Mouse (Mus musculus): ENCODE results near the gene Masp2. TPM values are rescaled to one million over a fixed set of nuclear protein-coding genes. Genes with fewer than 3 reads are reported as not detected.
A peak's percentile ranks its signal among the peaks of the same experiment; 100 is the strongest.

Masp2 gene
- polyA plus RNA-seq, 1 experiment from 2014 or later: 0.47 TPM

- Histone ChIP-seq H3K36me3 (peaks cover 7% of the 10 kb centered on the region), H3K9ac (no peak overlapping the region), H3K4me2 (no peak overlapping the region), H3K9me3 (no peaks in the 10 kb centered on the region), H3K4me3 (no peak overlapping the region), H3K27ac (no peak overlapping the region), H3K4me1 (replicated peaks) (peaks cover 18% of the 10 kb centered on the region), H3K27me3 (no peaks in the 10 kb centered on the region)
- WGBS: 75% methylated on average over 9 of the region's 9 CpGs
- no peak for ATAC-seq (ENCODE audit: low FRiP score)
These were observed 13.6 kb upstream of the Masp2 start for GRCm38 (mm10) chr4:148588793-148589192.

- Histone ChIP-seq H3K27me3 (no peaks in the 10 kb centered on the region), H3K4me3 (no peak overlapping the region), H3K4me1 (replicated peaks) (peaks cover 18% of the 10 kb centered on the region), H3K27ac (no peak overlapping the region), H3K4me2 (no peak overlapping the region), H3K9ac (no peak overlapping the region), H3K36me3 (peaks cover 15% of the 10 kb centered on the region), H3K9me3 (no peaks in the 10 kb centered on the region)
- no peak for ATAC-seq (ENCODE audit: low FRiP score)
- WGBS: 66% methylated on average over 6 of the region's 8 CpGs
These were observed 12.8 kb upstream of the Masp2 start for GRCm38 (mm10) chr4:148589565-148589964.

GRCm38 (mm10) chr4:148590421-148591170, 11.8 kb upstream of the Masp2 start:
- H3K27ac ChIP-seq: peak overlapping the region; percentile 78
- no peaks in the 10 kb centered on the region for H3K9me3 ChIP-seq
- H3K4me1 ChIP-seq (replicated peaks): peaks cover 18% of the 10 kb centered on the region
- no peaks in the 10 kb centered on the region for H3K27me3 ChIP-seq
- no peak for ATAC-seq (ENCODE audit: low FRiP score)
- WGBS: 6% methylated on average over 18 of the region's 18 CpGs
- H3K4me2 ChIP-seq: peak overlapping the region; percentile 94
- peak overlapping the region; percentile 97 for H3K4me3 ChIP-seq
- peaks cover 25% of the 10 kb centered on the region for H3K36me3 ChIP-seq
- peak overlapping the region; percentile 89 for H3K9ac ChIP-seq

GRCm38 (mm10) chr4:148591171-148591630, 11.2 kb upstream of the Masp2 start, which contains the start of gene Srm:
Srm (plus strand) TSS chr4:148591503.
- under 1% methylated on average over 50 of the region's 50 CpGs for WGBS
- ATAC-seq (ENCODE audit: low FRiP score): peak; percentile 99
- H3K9me3 ChIP-seq: no peaks in the 10 kb centered on the region

GRCm38 (mm10) chr4:148591637-148592380, 10.5 kb upstream of the Masp2 start:
- peak; percentile 75 for ATAC-seq (ENCODE audit: low FRiP score)
- no peaks in the 10 kb centered on the region for H3K9me3 ChIP-seq
- peaks cover 18% of the 10 kb centered on the region for H3K4me1 ChIP-seq (replicated peaks)
- WGBS: under 1% methylated on average over 53 of the region's 53 CpGs
- peak overlapping the region; percentile 94 for H3K4me2 ChIP-seq
- H3K9ac ChIP-seq: peak overlapping the region; percentile 89
- H3K4me3 ChIP-seq: peak overlapping the region; percentile 97
- peak overlapping the region; percentile 55; the same call in 1 of the 2 replicates for H3K27ac ChIP-seq
- no peaks in the 10 kb centered on the region for H3K27me3 ChIP-seq
- peaks cover 38% of the 10 kb centered on the region for H3K36me3 ChIP-seq

More at GRCm38 (mm10) chr4:148591171-148591630, 11.2 kb upstream of the Masp2 start, which contains the start of gene Srm:
- no peaks in the 10 kb centered on the region for H3K27me3 ChIP-seq
- peak within 1 kb of the TSS; percentile 78 for H3K27ac ChIP-seq
- peak within 1 kb of the TSS; percentile 94 for H3K4me2 ChIP-seq
- peak within 1 kb of the TSS; percentile 97 for H3K4me3 ChIP-seq
- peak within 1 kb of the TSS; percentile 89 for H3K9ac ChIP-seq
- H3K36me3 ChIP-seq: peaks cover 32% of the 10 kb centered on the region
- peaks cover 18% of the 10 kb centered on the region for H3K4me1 ChIP-seq (replicated peaks)

GRCm38 (mm10) chr4:148593996-148594395, 8.4 kb upstream of the Masp2 start:
- 93% methylated on average over 11 of the region's 11 CpGs for WGBS
- Histone ChIP-seq H3K4me1 (replicated peaks) (peaks cover 18% of the 10 kb centered on the region), H3K4me2 (no peak overlapping the region), H3K27me3 (no peaks in the 10 kb centered on the region), H3K4me3 (no peak overlapping the region), H3K9me3 (no peaks in the 10 kb centered on the region), H3K9ac (no peak overlapping the region), H3K27ac (no peak overlapping the region), H3K36me3 (peaks cover 57% of the 10 kb centered on the region)
- no peak for ATAC-seq (ENCODE audit: low FRiP score)

- Histone ChIP-seq H3K4me2 (no peak overlapping the region), H3K9ac (no peak overlapping the region), H3K4me3 (no peak overlapping the region), H3K4me1 (replicated peaks) (peaks cover 13% of the 10 kb centered on the region), H3K27me3 (no peaks in the 10 kb centered on the region), H3K36me3 (peaks cover 59% of the 10 kb centered on the region), H3K9me3 (no peaks in the 10 kb centered on the region), H3K27ac (no peak overlapping the region)
- 83% methylated on average over 6 of the region's 6 CpGs for WGBS
- no peak for ATAC-seq (ENCODE audit: low FRiP score)
These were observed 6.4 kb upstream of the Masp2 start for GRCm38 (mm10) chr4:148595916-148596315.

GRCm38 (mm10) chr4:148596731-148597130, 5.6 kb upstream of the Masp2 start:
- Histone ChIP-seq H3K4me3 (no peak overlapping the region), H3K4me1 (replicated peaks) (peaks cover 13% of the 10 kb centered on the region), H3K9me3 (no peaks in the 10 kb centered on the region), H3K27ac (no peak overlapping the region), H3K9ac (no peak overlapping the region), H3K4me2 (no peak overlapping the region), H3K27me3 (no peaks in the 10 kb centered on the region), H3K36me3 (peaks cover 59% of the 10 kb centered on the region)
- WGBS: 97% methylated on average over 3 of the region's 3 CpGs
- no peak for ATAC-seq (ENCODE audit: low FRiP score)

GRCm38 (mm10) chr4:148598826-148599225, 3.5 kb upstream of the Masp2 start:
- Histone ChIP-seq H3K9ac (no peak overlapping the region), H3K36me3 (peaks cover 51% of the 10 kb centered on the region), H3K27me3 (no peaks in the 10 kb centered on the region), H3K27ac (no peak overlapping the region), H3K9me3 (no peaks in the 10 kb centered on the region), H3K4me2 (no peak overlapping the region), H3K4me3 (no peak overlapping the region), H3K4me1 (replicated peaks) (no peaks in the 10 kb centered on the region)
- 95% methylated on average over 12 of the region's 12 CpGs for WGBS
- ATAC-seq (ENCODE audit: low FRiP score): no peak

GRCm38 (mm10) chr4:148600316-148600715, 2.0 kb upstream of the Masp2 start:
- 90% methylated on average over 4 of the region's 4 CpGs for WGBS
- H3K27ac ChIP-seq: no peak overlapping the region
- no peak overlapping the region for H3K4me3 ChIP-seq
- H3K4me1 ChIP-seq (replicated peaks): no peaks in the 10 kb centered on the region
- no peak overlapping the region for H3K4me2 ChIP-seq
- peaks cover 36% of the 10 kb centered on the region for H3K36me3 ChIP-seq
- no peak overlapping the region for H3K9ac ChIP-seq
- H3K9me3 ChIP-seq: no peaks in the 10 kb centered on the region
- ATAC-seq (ENCODE audit: low FRiP score): no peak
- no peaks in the 10 kb centered on the region for H3K27me3 ChIP-seq

- 84% methylated on average over 4 of the region's 4 CpGs for WGBS
- H3K4me3 ChIP-seq: no peak overlapping the region
- H3K27ac ChIP-seq: no peak overlapping the region
- peaks cover 21% of the 10 kb centered on the region for H3K36me3 ChIP-seq
- H3K9me3 ChIP-seq: no peaks in the 10 kb centered on the region
- no peak for ATAC-seq (ENCODE audit: low FRiP score)
- H3K27me3 ChIP-seq: no peaks in the 10 kb centered on the region
- no peak overlapping the region for H3K4me2 ChIP-seq
- no peaks in the 10 kb centered on the region for H3K4me1 ChIP-seq (replicated peaks)
- no peak overlapping the region for H3K9ac ChIP-seq
These were observed 483 bp upstream of the Masp2 start for GRCm38 (mm10) chr4:148601871-148602270.

- Histone ChIP-seq H3K4me1 (replicated peaks) (no peaks in the 10 kb centered on the region), H3K4me2 (no peak overlapping the region), H3K9me3 (no peaks in the 10 kb centered on the region), H3K27me3 (no peaks in the 10 kb centered on the region), H3K27ac (no peak overlapping the region), H3K9ac (no peak overlapping the region), H3K36me3 (peaks cover 12% of the 10 kb centered on the region), H3K4me3 (no peak overlapping the region)
- no peak for ATAC-seq (ENCODE audit: low FRiP score)
- WGBS: 68% methylated on average over 10 of the region's 10 CpGs
These were observed 1.2 kb downstream of the Masp2 start for GRCm38 (mm10) chr4:148603376-148604139.
